Mouse (Mus musculus) limb, embryonic 13.5 days (tissue): ENCODE measurements around the gene Qsox1. TPM values are rescaled to one million over a fixed set of nuclear protein-coding genes. Genes with fewer than 3 reads are reported as not detected.

Experiments
- ATAC-seq: fragments of 200-750 bp; cut with Nextera tagmentation; 2 replicates; pipeline ENCODE4 v1.8.0; 2017; ENCODE audit warnings: low read depth, moderate number of reproducible peaks, moderate TSS enrichment; ENCODE audit not compliant: low FRiP score
- H3K27ac ChIP-seq: fragments of 300-500 bp; sonication (generic); 2 replicates; pipeline ENCODE4 v1.5.1; 2015; ENCODE audit warnings: inconsistent platforms, mild to moderate bottlenecking, moderate library complexity
- H3K27me3 ChIP-seq: fragments of 300-500 bp; sonication (generic); 2 replicates; pipeline ENCODE4 v1.6.1; 2015; ENCODE audit warnings: mild to moderate bottlenecking, inconsistent platforms
- H3K36me3 ChIP-seq: fragments of 300-500 bp; sonication (generic); 2 replicates; pipeline ENCODE4 v1.6.1; 2015; ENCODE audit warnings: inconsistent platforms, mild to moderate bottlenecking, moderate library complexity
- H3K4me1 ChIP-seq: fragments of 300-500 bp; sonication (generic); 2 replicates; pipeline ENCODE4 v1.6.1; 2015; ENCODE audit warnings: inconsistent platforms
- H3K4me2 ChIP-seq: fragments of 300-500 bp; sonication (generic); replicated peaks from 2 replicates; pipeline ENCODE4 v1.6.1; 2015; ENCODE audit warnings: inconsistent platforms, mild to moderate bottlenecking, moderate library complexity
- H3K4me3 ChIP-seq: fragments of 300-500 bp; sonication (generic); 2 replicates; pipeline ENCODE4 v1.5.1; 2015; ENCODE audit warnings: moderate library complexity, mild to moderate bottlenecking, inconsistent platforms
- H3K9ac ChIP-seq: fragments of 300-500 bp; sonication (generic); 2 replicates; pipeline ENCODE4 v1.6.1; 2015; ENCODE audit warnings: mild to moderate bottlenecking, inconsistent platforms
- H3K9me3 ChIP-seq: fragments of 300-500 bp; sonication (generic); 2 replicates; pipeline ENCODE4 v1.6.1; 2016; ENCODE audit warnings: inconsistent platforms
- WGBS: fragments of 180-500 bp; shearing (Covaris S2); methylation state at CpG from one replicate; pipeline ENCODE4 v1.1.7; 2015; 5-methylcytosine and 5-hydroxymethylcytosine counted together
- polyA plus RNA-seq: library from polyadenylated mRNA; unstranded; fragments of >200 nt; fragmentation: Nextera tagmentation; extraction: Ambion mirVana; gene quantifications from 2 replicates; pipeline ENCODE4 v1.2.1, GENCODE M21; 2015

The Qsox1 gene
- polyA plus RNA-seq, 1 experiment from 2014 or later: 37.3 TPM

DNA sequence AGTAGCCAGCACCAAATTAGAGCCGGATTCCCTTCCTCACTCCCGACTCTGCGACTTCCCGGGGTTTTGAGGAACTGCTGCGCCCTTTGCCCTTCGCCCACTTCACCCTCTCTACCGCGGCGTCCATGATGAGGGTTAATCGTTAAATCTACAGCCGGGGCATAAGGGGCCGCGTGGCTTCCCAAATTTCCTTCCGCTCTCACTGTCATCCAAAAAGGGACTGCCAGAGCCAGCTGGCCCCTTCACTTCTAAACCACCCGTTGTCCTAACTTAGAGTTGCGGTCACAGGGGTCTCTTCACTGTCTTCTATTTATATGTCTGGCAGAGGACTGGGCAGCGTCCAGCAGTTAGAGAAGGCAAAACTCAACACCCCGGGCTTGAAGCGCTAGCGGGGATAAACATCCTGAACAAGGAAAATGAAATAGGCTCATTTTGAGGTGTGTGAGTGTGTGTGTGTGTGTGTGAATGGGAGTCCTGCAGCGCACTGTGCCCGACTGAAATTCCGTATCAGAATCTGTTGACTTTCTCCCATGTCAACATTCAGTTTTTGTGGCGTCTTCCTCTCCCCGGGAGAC lies 74.8 kb downstream of the Qsox1 start:
- ATAC-seq: no peak
- H3K27ac ChIP-seq: no peak overlapping the region
- peaks cover 99% of the 10 kb centered on the region for H3K27me3 ChIP-seq
- H3K4me3 ChIP-seq: no peak overlapping the region
- no peaks in the 10 kb centered on the region for H3K36me3 ChIP-seq
- peaks cover 28% of the 10 kb centered on the region for H3K4me1 ChIP-seq
- WGBS: under 1% methylated on average over 25 of the region's 25 CpGs
- H3K9me3 ChIP-seq: no peaks in the 10 kb centered on the region
- no peak overlapping the region for H3K9ac ChIP-seq
- H3K4me2 ChIP-seq: no peak overlapping the region

DNA sequence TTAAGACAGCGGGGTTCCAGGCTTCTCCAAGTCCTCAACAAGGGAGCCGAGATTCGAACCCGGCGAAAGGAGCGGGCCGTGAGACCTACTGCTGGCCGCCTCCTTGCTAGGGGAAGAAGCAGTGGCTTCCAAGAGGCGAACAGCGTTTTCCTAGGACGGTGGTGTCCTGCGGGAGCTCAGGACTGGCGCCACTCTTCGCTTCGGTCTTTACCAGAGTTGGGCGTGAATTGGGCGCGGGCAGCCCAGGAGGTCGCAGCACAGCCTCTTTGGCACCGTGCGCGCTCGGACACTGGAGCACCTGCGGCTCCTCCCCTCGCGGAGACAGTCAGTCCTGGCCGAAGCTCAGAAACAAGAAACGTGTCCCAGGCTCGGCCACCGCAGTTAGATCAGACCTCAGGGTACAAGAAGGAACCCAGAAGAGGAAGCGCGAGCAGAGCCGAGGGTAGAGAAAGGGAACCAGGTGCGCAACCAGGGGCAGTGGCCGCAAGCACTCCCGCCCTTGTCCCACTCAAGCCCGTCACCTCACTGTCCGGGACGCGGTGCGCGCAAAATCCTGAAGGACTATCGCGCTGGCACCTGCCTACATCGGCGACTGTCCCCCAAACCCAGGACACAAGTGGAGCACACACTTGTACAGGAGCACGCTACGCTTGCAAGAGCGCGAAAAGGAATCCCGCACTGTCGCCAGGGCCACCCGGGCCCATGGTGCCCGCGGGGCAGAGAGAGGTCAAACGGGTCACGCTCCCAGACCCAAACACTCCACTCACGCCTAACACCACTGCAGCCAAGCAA lies 75.5 kb downstream of the Qsox1 start:
- peaks cover 21% of the 10 kb centered on the region for H3K4me1 ChIP-seq
- H3K36me3 ChIP-seq: no peaks in the 10 kb centered on the region
- H3K4me2 ChIP-seq: no peak overlapping the region
- no peaks in the 10 kb centered on the region for H3K9me3 ChIP-seq
- ATAC-seq: no peak
- under 1% methylated on average over 58 of the region's 58 CpGs for WGBS
- H3K4me3 ChIP-seq: no peak overlapping the region; the same call in 1 of the 2 replicates
- no peak overlapping the region for H3K9ac ChIP-seq
- H3K27ac ChIP-seq: no peak overlapping the region
- H3K27me3 ChIP-seq: peaks cover 99% of the 10 kb centered on the region

DNA sequence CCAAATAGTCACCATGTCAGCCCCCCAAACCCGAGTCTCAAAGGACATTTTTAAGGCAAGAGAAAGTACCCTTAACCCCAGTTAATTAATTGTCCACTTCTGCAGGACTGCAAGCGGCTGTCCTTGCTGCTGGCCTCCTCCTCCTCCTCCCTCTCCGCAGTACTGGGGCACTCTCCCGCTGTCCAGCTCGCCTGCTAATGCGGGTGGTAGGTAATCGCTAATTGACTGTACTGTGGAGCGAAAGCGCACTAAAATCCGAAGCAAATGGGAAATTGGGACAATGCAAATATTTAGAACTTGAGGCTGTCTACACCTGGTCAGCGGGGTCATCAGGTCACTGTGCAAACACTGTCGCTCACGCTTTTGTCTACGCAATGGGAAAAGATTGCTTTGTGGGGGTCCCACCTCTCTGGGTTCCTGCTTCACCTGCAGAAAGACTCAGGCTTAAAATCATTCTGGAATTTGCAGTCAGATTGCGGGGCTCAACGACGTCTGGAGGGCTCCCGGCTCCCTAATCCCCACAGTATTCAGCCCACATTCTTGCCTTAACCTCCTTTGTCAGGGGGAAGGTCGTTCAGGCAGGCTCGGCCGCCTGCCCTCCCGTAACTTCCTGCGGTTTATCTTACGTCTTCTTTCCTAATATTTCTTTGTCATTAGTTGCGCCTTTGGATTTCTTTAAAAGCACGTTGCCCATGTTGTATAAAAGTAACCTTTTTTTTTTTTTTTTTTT lies 76.4 kb downstream of the Qsox1 start:
- Histone ChIP-seq H3K9me3 (no peaks in the 10 kb centered on the region), H3K9ac (no peak overlapping the region), H3K27ac (no peak overlapping the region), H3K36me3 (no peaks in the 10 kb centered on the region), H3K4me2 (no peak overlapping the region), H3K4me3 (no peak overlapping the region), H3K27me3 (peaks cover 99% of the 10 kb centered on the region), H3K4me1 (peaks cover 12% of the 10 kb centered on the region)
- under 1% methylated on average over 26 of the region's 26 CpGs for WGBS
- ATAC-seq: no peak

DNA sequence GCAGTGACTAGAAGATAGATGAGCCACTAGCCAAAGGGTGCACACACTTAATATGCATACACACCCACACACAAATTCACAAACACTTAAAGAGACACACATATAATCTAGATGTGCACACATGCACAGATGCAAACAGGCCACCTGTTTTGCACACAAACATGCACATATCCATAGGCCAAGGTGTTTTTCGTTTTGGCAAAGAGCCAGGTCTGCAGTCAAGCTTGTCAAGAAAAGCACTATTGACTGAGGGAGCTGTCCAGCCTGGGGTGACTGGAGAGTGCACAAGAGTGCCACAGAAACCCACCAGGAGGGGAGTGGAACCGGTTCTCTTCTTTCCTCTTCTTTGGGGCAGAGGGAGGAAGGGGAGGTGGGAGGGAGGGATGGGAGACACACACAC lies 81.5 kb downstream of the Qsox1 start:
- Histone ChIP-seq H3K27me3 (peaks cover 97% of the 10 kb centered on the region), H3K27ac (no peak overlapping the region), H3K36me3 (no peaks in the 10 kb centered on the region), H3K9me3 (no peaks in the 10 kb centered on the region), H3K4me1 (no peaks in the 10 kb centered on the region), H3K4me2 (no peak overlapping the region), H3K4me3 (no peak overlapping the region), H3K9ac (no peak overlapping the region)
- 0% methylated on average over 2 of the region's 2 CpGs for WGBS
- ATAC-seq: no peak

DNA sequence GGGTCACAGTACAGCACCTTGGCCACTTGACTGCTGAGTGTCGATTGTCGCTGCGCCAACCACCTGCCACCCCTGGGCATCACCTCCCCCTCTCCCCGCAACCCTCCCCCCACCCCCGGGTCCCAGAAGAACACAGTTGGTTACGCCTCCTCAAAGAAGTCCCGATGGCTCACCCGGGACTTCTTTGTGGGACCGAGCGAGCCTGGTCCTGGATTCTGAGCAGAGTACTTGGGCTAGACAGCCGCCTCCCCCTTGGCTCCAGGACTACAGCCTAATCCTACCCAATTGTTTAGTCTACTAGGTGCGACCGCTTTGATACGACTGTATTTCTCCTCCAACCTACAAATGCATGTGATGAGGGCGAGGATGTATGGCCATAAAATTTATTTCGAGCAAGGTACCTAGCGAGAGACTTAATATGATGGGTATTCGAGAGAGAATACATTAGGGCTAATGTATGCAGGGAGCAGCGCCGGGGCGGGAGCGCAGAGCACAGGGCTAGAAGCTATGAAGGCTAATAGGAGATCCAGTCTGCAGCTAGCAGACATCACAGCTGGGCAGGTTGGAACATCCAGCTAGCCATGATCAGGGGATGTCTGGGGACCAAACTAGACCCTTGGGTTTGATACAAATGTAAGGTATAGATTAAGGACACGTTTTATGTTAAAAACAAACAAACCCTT lies 83.4 kb downstream of the Qsox1 start:
- Histone ChIP-seq H3K4me2 (no peak overlapping the region), H3K4me1 (no peaks in the 10 kb centered on the region), H3K9ac (no peak overlapping the region), H3K9me3 (no peaks in the 10 kb centered on the region), H3K27me3 (peaks cover 98% of the 10 kb centered on the region), H3K4me3 (no peak overlapping the region), H3K36me3 (no peaks in the 10 kb centered on the region), H3K27ac (no peak overlapping the region)
- ATAC-seq: no peak
- WGBS: 1% methylated on average over 23 of the region's 23 CpGs

DNA sequence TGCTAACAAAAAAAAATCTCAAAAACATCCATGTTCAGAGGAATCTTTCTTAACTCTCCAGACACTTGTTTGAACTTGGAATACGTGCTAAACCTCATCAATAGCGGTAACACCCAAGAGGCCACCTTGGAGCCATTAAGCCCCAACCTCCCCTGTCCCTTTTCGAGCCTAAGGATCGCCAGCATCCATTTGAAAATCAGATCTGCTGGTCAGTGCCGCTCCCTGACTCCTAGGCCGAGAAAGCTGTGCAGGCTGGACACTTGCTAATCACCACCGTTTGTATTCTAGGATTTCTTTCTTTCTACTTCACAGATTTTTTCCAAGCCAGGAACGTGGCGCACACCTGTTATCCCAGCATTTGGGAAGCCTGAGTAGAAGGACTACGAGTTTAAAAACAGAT lies 84.9 kb downstream of the Qsox1 start:
- H3K4me2 ChIP-seq: no peak overlapping the region
- peaks cover 98% of the 10 kb centered on the region for H3K27me3 ChIP-seq
- H3K27ac ChIP-seq: no peak overlapping the region
- H3K9ac ChIP-seq: no peak overlapping the region
- no peak overlapping the region for H3K4me3 ChIP-seq
- H3K36me3 ChIP-seq: no peaks in the 10 kb centered on the region
- WGBS: 22% methylated on average over 10 of the region's 10 CpGs
- H3K4me1 ChIP-seq: 0 out of 2 replicates have a peak, but pooled peaks cover under 1% of the 10 kb centered on the region
- no peak for ATAC-seq
- H3K9me3 ChIP-seq: no peaks in the 10 kb centered on the region

Other genes starting within 250 kb of the Qsox1 start
- 0.05 TPM in 1 of 2 replicates, not detected in the other for gene Lhx4, start 61.2 kb downstream of the Qsox1 start, polyA plus RNA-seq
- gene Cep350, start 160.4 kb upstream of the Qsox1 start, polyA plus RNA-seq: 11.8 and 13.0 TPM in 2 replicates
- 117 and 130 TPM in 2 replicates for gene Tor1aip2, start 222.5 kb upstream of the Qsox1 start, polyA plus RNA-seq
- 50.0 and 51.6 TPM in 2 replicates for gene Tor1aip1, start 223.6 kb upstream of the Qsox1 start, polyA plus RNA-seq